Mouse (Mus musculus): ENCODE results near the gene Pxdn.

GRCm38 (mm10) chr12:29934120-29934581 is 3.3 kb upstream of the Pxdn start:
- TF ChIP-seq CTCF (IDR thresholded peaks at IDR 0.05; ENCODE audit: low read depth, low read length) (no peak), TAL1 (conservative IDR thresholded peaks at IDR 0.05; ENCODE audit: low read depth, low read length) (no peak), GATA1 (IDR thresholded peaks at IDR 0.05; ENCODE audit: borderline replicate concordance, low read length) (no peak), POLR2AphosphoS5 (IDR thresholded peaks at IDR 0.05; ENCODE audit: insufficient replicate concordance, low read depth, low read length) (no peak)

Data from G1E (cell line).